Mouse (Mus musculus) ES-Bruce4 (cell line): Measurements from ENCODE around the gene Crybb2.

ENCODE experiments used
- CTCF ChIP-seq: IDR thresholded peaks from one replicate; pipeline ENCODE4 v1.8.1; 2011; ENCODE audit warnings: low read depth, low read length
- EP300 ChIP-seq: IDR thresholded peaks from 2 replicates; pipeline ENCODE4 v1.6.1; 2011; ENCODE audit warnings: low read depth, low read length; ENCODE audit not compliant: insufficient read depth
- POLR2A ChIP-seq: IDR thresholded peaks from one replicate; pipeline ENCODE4 v1.8.1; 2011; ENCODE audit warnings: low read length; ENCODE audit not compliant: insufficient read depth

DNA sequence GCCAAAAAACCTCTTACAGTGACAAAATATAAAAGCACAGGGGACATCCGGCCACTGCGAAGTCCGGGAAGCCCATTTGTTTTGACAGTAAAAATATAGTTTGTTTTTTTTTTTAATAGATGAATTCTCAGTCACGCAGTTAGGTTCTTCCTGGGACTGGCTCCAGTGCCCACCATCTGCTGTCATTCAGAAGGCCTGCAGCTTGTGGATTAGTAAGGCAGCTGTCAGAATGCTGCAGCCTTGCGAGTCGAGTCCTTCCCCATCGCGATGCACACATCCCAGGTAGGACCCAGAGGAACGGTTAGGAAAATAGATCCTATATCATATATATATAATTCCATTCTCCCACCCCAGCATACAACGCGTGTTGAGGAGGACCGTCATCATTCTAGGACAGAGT lies 16.5 kb upstream of the Crybb2 start:
- TF ChIP-seq CTCF (no peak), POLR2A (no peak), EP300 (no peak)
